Mouse (Mus musculus): Measurements from ENCODE around the gene Alyref.
"Not testable (repeated sequence)": the region's sequence is repeated elsewhere in the genome, so short reads cannot be mapped to it uniquely, and the experiment has no call there.

The Alyref gene

DNA sequence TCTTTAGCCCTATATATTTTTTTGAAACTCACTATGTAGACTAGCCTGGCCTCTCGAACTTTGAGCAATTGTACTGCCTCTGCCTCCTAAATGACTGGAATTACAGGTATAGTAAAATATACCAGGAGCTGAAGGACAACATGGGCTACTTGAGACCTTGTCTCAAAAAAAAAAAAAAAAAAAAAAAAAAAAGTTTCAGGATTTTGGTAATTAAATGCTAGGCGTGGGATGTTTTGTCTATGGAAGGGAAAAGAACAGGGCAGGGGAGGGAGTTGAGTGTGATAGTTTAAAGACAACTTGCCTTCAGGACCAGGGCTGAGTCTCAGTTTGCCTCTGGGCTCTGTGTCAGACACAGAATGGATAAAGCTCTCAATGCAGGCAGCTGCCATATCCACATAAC, 23.1 kb downstream of the Alyref start:
- in situ Hi-C loops (cut with MboI; ENCODE audit: low sequenced_read_pairs), result no loop called here

DNA sequence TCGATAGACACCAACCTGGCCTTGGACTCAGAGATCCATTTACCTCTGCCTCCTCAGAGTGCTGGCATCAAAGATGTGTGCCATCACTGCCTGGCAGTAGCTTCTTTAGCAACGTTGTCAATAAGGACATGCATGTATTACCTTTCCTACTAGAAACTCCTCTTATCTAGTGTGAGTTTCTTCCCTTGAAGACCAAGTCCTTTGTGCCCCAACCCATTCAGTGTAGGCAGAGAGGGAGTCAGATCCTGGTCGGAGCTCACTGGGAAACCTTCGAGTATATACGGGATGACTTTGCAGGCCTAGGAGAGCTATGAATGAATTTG, 23.9 kb downstream of the Alyref start:
- in situ Hi-C loops (cut with MboI; ENCODE audit: low sequenced_read_pairs), result no loop called here

DNA sequence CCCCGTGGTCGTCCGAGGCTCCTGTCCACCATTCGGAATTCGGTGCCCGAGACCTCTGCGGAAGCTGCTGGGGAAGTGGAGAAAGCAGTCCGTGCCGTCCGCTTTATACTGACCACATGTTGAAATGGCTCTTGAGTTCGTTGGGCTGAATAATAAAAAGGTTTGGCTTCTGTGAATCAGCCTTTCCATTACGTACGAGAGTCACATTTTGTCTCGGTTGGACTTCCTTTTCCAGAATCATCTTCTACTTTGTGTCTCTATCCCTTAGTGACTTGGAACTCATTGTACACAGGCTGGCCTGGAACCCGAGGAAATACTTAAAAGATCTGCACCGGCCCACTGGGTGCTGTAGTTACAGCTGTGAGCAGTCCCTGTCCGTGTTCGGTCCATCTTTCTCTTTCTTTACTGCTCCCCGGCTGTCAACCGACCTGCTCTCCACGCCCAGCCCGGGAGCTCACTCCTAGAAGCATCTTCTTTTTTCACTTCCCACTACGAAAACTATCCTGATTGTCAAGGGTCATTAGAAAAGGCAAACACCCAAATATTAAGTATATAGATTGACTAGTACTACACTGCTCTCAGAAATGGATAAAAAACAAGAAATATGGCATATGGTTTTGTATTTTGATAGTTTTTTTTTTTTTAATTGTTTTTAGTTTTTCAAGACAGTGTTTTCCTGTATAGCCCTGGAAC, 24.4 kb downstream of the Alyref start:
- in situ Hi-C loops (cut with MboI; ENCODE audit: low sequenced_read_pairs), result no loop called here

DNA sequence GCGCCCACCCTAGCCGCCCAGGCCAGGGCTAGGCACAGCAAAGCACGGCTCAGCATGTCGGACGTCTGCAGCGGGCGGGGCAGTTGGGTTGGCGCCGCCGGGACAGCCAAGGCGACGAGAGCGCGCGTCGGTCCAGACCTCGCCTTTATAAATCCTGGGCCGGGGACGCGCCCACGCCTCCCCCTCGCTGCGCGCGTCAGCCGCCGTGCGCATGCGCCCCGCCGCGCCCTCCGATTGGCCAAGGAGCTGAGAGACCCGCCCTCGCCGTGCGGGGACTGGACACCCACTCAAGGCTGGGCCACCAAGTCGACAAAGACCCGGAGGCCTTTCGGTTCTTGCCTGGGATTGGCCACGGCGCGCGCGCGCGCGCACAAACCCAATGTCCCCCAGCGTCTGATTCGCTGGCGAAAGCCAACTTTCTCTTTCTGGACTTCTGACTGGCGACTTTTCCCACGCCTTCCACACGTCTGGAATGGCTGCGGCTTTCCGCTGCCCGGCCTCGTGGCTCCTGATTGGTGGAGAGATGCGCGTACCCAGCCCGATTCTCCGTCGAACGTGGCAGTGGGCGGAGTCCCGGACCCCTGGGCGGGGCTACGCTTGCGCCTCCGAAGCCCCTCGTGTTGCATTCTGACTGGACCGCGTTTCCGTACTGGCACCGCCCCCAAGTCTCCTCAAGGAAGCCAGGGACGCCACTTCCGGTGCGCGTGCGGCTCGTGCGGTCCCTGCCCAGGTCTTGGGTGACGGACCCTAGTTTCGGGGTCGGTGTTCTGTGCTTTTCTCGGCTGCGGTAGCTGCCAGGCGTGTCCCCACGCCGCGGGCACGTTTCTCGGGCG, 25.2 kb downstream of the Alyref start, which contains the start of gene P4hb:
Gene P4hb, minus strand, starts transcription at position 502 of the 833 bp plus-strand sequence.
- in situ Hi-C loops (cut with MboI; ENCODE audit: low sequenced_read_pairs), result no loop called here

DNA sequence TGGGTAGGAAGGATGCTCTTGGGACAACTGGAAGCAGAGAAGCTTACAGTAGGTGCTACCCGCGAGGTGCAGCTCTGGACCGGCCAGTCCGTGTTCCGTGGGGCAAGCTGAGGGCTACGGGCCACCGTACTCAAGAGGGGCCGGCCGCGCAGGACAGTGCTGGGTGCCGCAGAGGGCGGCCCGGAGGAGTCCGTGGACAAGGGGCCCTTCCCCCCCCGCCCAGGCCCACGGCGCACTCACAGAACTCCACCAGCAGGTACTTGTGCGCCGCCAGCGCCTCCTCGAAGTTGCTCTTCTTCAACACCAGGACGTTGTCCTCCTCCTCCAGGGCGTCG, 25.8 kb downstream of the Alyref start:
- in situ Hi-C loops (cut with MboI; ENCODE audit: low sequenced_read_pairs), result no loop called here

DNA sequence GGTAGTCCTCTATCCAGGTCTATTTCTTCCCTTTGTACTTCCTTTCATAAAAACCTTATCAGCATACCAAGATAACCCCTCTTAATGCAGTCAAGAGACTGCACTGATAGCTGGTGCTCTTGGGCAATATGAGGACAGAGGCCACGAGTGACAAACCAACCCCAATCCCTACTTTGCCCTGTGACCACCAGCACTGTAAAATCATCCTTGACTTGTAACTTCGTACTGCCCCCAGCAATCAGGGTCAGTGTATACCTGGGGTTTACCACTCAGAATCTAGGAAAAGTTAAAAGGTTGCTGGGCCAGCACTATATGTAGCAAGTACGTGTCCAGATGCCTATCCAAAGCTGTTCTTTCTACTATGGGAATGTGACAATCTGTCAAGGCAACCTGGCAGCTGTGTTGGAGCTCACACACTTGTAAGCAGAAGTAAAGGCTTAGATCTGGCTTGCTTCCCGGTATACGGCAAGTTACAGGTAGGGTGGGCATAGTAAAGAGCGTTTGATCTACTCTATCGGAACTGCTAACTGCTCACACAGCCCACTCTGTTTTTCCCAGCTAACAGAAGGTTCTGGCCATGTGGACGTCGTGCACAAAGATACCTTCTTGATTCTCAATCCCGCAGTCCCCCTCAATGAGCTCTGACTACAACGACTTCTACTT, 26.3 kb downstream of the Alyref start:
- in situ Hi-C loops (cut with MboI; ENCODE audit: low sequenced_read_pairs), result no loop called here

DNA sequence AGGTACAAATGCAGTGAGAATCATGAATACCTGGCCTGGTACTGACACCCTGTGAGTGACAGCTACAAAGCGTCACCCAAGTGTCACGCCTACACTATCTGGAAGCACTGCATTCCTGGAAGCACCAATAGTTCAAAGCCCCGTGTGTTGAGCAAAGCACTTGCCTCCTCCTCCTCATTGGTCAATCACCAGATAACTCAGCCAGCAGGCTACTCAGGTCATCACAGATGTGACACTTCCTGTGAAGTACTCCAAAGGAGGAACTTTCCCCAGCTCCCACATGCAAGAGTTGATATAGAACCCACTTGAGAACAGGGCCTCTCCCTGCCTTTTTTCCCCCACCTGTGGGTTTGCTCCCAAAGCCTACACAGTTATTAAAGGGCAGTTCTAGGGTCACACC, 27.0 kb downstream of the Alyref start:
- in situ Hi-C loops (cut with MboI; ENCODE audit: low sequenced_read_pairs), result no loop called here

DNA sequence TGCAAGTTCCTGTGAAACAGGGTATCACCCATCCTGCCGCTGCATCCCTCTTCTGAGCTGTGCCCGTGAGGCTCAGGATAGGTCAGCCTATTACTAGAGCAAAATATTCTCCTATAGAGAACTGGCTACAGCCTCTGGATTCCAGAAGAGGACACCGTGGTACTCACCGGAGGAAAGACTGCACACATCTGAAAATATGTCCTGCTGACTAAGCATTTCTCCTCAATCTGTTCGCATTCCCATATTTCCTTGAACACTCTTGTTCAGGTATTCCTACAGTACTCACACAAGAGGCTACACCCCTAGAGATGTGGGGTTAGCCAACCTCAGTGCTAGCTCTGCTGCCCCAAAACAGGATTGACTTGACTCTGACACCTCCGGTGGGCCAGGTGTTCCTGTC, 29.8 kb downstream of the Alyref start:
- in situ Hi-C loops (cut with MboI; ENCODE audit: low sequenced_read_pairs), result no loop called here

DNA sequence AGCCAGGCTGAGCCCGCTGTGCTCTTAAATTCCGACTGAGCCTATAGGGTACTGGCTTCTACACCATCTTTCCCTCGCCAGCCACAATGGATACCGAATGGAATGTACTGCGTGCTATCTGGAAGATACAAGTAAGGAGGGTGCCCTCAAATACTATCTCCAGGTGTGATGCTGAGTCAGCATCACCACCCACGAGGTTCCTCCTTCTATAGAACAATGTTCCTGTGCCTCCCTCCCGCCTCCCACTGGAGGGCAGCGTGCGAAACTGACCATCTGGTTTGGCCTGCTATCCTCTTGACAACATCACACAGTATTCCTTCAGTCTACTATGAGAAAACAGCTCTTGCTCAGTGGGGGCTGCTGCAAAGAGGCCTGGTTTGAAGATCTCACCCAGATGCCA, 33.1 kb downstream of the Alyref start:
- in situ Hi-C loops (cut with MboI; ENCODE audit: low sequenced_read_pairs), result no loop called here

DNA sequence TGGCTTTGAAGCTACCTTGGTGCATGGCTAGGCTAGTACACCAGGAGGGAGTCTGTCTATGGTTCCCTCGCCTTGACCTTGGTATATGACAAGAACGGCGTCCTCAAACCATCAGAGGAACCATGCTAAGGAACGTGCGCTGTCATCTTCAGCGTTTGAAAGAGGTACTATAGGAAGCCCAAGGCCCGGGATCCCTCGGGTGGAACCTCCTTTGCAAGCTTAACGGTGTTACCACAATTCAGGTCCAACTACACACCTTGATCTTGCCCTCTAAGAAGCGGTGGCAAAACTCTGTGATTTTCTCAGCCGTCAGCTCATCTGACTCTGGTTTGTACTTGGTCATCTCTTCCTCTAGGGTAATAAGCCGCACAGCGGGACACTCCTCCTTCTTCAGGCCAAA, 35.2 kb downstream of the Alyref start:
- in situ Hi-C loops (cut with MboI; ENCODE audit: low sequenced_read_pairs), result no loop called here

DNA sequence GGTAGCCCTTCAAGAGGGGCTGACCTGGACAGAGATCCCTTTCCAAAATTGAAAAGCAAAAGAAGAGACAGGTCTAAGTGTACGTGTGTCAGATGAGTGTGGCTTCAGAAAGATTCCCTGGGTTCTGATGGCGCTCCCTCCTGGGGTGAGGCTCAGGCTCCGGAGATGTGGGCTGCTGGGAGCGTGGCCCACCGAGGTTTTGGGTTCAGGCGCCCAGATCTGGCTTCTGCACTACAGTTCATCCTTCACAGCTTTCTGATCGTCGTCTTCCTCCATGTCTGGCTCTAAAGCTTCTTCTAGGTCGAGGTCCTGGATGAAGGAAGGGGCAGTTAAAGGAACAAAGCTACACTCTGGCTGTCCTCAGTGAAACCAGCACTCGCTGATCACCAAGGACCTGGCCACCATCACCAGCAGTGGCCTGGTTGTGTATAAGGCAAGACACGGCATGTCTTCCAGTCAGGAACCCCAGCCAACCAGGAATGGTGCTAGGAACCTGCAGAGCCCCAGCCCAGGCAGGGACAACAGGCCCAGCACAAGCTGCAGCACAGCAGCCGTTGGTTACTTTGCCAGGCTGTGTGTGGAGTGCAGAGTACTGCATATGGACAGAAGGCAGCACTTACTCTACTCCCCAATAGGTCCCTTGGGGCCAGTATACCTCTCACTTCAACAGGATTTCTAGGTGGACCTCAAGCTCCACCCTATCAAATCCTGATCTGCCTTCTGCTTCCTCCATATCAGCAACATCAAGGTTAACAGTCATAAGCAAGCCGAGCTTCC, 37.0 kb downstream of the Alyref start:
- in situ Hi-C loops (cut with MboI; ENCODE audit: low sequenced_read_pairs), result no loop called here

DNA sequence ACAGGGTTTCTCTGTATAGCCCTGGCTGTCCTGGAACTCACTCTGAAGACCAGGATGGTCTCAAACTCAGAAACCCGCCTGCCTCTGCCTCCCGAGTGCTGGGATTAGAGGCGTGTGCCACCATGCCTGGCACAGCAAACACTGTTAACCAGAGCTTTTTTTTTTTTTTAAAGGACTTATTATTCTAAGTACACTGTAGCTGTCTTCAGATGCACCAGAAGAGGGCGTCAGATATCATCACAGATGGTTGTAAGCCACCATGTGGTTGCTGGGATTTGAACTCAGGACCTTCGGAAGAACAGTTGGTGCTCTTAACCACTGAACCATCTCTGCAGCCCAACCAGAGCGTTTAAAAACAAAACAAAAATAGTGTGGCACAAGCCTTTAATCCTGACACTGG, 39.3 kb downstream of the Alyref start:
- in situ Hi-C loops (cut with MboI; ENCODE audit: low sequenced_read_pairs), result not testable (repeated sequence)

DNA sequence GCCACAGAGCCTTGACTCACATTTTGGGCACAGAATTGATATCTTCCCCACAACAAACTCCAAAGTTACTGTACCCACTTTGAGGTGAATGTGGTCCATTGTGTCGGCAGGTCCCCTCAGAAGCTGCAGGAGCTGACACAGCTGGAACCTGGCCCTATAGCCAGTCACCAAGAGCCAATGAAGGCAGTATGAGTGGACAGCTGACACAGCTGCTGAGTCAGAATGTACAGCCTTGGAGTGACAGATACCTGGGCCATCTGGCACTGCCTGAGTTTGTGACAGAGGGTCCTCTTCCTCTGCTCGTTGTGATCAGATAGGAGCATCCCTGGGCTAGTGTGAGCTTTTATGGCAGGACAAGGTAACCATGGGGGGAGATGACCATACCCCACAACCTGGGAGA, 42.9 kb downstream of the Alyref start:
- in situ Hi-C loops (cut with MboI; ENCODE audit: low sequenced_read_pairs), result no loop called here

DNA sequence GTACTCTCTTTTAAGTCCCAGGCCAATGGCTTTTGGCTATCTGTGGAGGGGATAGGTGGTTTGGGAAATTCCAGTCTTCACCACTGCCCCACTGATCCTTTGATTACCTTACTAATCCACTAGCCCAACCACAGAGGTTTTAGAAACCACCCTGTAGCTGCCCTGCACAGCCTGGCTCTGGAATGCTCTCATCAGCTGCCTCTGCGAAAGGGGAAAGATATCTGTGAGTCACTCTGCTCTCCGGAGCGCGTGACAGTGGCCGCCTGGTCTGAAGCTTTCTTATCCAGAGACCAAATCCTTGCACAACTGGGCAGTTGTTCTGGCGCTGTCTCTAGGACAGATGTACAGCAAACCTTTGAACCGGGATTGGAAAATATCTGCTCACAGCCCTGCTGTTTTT, 43.3 kb downstream of the Alyref start:
- in situ Hi-C loops (cut with MboI; ENCODE audit: low sequenced_read_pairs), result no loop called here

DNA sequence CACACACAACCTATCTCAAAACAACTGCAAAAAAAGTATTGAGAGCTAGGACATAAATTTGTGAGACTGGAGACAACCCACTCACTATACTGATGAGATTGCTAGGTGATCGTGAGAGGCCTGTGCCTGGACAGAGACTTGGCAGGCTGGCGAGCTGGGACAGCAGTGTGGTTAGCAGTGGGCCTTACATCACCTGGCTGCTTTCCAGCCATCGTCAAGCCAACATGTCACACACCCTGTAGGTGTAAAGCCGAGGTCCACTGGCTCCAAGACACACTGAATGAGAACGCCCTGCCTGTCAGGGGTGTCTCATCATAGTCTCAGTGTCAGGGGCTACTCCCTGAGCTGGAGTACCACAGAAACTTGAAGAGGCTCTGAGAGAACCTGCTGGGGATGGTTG, 45.4 kb downstream of the Alyref start:
- in situ Hi-C loops (cut with MboI; ENCODE audit: low sequenced_read_pairs), result no loop called here

DNA sequence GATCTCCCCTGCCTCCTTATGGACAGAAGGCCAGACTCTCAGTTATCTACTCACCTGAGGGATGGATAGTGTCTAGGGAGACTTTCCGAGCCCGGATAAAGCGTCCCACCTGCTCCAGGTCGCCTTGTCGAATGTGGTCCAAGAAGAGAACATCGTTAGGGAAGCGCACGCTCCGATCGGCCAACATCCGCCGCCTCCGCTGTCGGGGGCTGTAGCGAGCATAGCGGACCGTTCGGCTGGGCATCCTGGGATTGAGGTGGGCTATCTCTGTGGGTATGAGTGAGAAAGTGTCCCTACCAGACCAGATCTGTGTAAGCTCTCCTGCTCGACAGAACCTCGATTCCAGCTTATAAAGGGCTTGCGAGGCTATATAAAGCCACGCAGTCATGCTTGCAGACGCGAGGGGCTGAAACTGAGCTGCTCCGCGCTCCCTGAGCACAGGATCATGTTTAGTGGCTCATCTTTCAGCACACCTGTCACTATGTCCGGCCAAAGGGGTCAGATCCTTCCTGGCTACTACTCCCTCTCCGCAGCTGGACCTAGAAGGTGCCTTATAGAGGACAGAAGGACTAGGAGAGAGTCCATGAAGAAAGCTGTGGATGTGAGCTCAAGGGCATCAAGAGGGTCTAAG, 47.2 kb downstream of the Alyref start, which contains the start of gene Ppp1r27:
Gene Ppp1r27, minus strand, starts transcription at position 323 of the 631 bp plus-strand sequence.
- in situ Hi-C loops (cut with MboI; ENCODE audit: low sequenced_read_pairs), result no loop called here

DNA sequence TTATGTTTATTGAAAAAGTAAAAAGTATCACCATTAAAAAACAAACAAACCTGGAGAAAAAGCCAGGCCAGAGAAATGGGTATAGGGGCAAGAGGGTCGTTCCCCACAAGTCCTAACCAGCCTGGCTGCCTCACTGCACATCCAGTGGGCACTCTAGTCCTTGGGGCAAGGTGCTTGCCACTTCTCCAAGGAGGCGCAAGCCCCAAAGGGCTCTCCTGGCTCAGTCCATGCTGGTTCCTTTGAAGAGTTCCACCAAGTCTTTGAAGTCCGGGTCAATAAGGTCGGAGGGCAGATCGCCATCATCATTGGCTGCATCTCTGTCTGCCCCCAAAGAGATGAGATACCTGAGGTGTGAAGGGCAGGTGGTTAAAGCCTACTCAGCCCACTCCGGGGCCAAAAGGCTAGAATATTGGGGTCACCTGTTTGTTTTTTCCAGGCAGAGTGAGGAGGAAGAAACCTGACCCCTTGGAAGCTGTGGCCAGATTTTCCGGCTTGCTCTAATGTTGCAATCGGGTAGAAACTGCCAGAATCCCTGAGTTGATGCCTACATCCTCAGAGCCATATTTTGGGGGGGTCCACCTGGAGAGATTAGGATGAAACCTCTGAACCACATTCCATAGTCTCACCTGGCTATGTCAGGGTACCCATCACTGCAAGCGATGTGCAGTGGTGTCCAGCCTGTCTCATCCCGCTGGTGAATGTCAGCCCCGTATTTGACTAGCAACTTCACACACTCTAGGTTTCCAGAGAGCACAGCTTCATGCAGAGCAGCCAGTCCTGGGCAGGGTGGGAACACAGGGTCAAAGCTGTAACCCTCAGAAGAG, 48.0 kb downstream of the Alyref start:
- in situ Hi-C loops (cut with MboI; ENCODE audit: low sequenced_read_pairs), result no loop called here

DNA sequence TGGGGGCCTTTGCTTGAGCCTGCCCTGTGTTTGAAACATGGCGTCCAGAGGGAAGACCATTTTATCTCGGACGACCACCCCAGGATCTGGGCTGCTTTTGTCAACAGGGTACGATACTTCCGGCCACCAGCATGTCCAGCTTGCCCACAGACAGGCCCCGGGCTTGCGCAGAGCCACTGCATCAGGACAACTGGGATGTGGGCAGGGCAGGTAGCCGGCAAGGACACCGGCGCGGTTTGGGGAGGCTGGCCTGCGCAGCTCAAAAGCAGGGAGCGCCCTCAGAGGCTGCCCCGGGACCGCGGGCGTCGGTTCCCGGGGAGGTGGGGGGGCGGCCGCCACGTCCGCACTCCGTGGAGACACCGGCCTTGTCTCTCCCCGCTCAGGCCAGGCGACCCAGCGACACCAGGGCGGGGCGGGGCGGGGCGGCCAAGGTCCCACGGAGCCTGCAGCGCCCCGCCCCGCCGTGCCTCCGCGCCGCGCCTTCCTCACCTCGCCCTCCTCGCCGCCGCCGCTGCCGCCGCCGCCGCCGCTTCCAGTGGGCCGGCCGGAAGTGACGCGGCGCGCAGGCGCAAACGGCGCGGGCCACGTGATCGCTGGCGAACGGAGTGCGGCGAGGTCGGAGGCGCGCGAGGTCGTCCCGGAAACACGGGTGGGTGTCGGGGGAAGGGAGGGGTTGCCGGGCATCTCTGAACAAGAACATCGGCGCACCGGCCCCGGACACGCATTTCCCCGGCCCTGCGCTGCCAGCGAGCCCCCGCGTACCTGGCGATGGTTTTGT, 48.8 kb downstream of the Alyref start, which contains the start of gene Mcrip1:
Gene Mcrip1, minus strand, starts transcription at position 560 of the 778 bp plus-strand sequence.
- in situ Hi-C loops (cut with MboI; ENCODE audit: low sequenced_read_pairs), result no loop called here

DNA sequence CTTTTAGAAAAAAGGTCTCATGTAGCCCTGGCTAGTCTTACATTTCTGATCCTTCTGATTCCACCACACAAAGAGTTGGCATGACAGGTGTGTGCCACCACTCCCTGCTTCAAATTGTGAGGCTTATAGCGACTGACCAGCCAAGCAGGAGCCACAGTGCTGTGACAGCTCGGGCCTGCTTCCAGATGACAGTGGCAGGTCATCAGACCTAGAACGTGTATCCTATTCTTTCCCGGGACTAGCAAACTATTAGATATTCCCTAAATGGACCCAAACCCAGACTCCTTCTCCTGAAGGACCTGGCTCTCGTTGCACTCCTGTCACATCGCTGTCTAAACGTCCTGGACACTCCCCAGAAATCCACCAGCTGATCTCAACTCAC, 49.4 kb downstream of the Alyref start:
- in situ Hi-C loops (cut with MboI; ENCODE audit: low sequenced_read_pairs), result no loop called here
